Mouse (Mus musculus) urinary bladder, adult 2 months (tissue): ENCODE results near the gene Nudt13. TPM values are rescaled to one million over a fixed set of nuclear protein-coding genes. Genes with fewer than 3 reads are reported as not detected.
"Not testable (repeated sequence)": the region's sequence is repeated elsewhere in the genome, so short reads cannot be mapped to it uniquely, and the experiment has no call there.

Source experiments
- DNase-seq: peaks from one replicate; pipeline ENCODE4 v3.0.0; 2022; ENCODE audit warnings: low spot score
- polyA plus RNA-seq: library from polyadenylated mRNA; depleted of rRNA; stranded (reverse); fragments of >200 nt; gene quantifications from 2 replicates; pipeline ENCODE4 v1.2.3, GENCODE M21; 2012; rRNA removed

Gene Nudt13
- 39.0 and 48.2 TPM in 2 replicates for polyA plus RNA-seq

DNA sequence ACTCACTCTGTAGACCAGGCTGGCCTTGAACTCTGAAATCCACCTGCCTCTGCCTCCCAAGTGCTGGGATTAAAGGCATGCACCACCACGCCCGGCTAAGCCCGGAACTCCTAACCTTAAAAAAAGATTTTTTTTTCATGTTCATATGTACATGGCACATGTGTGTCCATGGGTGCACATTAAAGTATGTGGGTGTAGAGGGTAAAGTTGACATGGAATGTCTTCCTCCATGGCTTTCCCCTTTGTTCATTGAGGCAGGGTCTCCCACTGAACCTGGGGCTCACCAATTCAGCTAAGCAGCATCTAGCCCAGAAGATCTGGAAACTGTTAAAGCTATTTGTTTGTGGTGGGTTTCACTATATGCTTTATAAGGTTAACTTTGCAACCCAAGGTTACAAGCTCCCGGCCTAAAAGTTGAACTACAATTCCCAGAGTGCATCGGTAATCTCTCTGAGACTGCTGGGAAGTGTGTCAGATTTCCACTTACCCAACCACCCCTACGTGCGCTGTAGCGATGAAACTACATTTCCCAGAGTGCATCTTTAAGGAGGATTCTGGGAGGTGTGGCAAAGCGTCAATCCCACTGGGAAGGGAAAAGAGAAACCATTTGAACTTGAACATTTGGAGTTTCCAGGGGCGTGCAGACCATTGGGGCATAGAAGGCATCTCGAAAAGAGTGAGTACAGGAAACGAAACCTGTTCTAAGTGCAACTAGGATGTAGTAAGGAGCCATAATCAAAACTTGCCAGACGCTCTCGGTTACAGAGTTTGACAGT lies at the start of gene Nudt13:
TSS of gene Nudt13 (plus strand) at position 581 of the 776 bp plus-strand sequence.
- peak; percentile 28 for DNase-seq

DNA sequence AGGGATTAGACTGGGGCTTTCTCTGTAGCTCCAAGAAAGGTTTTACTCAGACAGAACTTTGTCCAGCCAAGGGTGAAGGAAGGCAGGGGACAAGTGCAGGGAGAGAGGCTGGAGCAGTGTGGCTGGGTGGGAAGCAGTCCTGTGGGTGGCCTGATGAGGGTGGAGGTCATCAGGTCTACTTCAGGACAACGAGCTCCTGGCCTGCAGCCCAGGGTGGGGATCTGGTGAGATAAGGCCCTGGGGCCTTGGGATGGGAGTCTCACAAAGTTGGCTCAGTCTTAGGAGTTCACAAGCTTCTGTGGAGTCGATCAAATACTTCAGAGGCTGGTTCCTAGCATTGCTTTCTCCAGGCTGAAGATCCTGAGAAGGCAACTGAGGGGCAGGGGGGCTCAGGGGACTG lies 49.2 kb upstream of the Nudt13 start:
- no peak for DNase-seq

DNA sequence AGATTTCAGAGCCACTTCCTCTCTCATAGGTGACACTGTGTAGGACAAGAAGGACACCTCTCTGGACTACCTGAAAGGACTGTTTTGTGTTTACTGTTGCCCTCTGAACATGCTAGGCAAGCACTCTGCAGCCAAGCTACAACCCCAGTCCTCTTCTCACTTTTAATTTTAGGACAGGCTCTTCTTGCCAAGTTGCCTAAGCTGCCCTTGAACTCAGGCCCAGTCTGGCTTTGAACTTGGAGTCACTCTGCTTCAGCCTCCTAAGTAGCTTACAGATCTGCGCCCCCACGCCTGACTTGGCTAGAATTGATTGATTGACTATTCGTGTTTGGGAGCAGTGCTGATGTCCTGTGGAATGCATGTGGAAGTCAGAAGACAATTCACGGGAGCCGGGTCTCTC lies 48.6 kb upstream of the Nudt13 start:
- no peak for DNase-seq

DNA sequence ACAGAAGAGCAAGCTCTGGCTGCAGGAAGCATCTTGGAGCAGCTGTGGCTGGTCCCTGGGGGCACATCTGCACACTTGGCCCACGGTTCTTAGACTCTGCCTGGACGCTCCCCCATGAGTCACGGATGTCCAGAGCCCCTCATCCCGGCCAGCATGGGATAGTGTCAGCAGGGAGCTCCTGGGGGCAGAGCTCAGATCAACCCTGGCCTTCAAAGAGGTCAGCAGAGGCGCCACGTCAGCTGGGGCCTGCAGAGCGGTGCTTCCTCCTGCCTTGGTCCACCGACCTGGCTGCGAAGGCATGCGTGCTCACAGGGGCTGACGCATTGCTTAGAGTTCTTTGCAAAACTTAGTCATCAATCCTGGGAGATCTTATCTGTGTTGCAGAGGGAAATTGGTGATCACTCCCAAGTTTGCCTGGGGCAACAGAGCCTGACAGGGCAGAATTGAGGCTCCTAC lies 47.7 kb upstream of the Nudt13 start:
- peak; percentile 45 for DNase-seq

DNA sequence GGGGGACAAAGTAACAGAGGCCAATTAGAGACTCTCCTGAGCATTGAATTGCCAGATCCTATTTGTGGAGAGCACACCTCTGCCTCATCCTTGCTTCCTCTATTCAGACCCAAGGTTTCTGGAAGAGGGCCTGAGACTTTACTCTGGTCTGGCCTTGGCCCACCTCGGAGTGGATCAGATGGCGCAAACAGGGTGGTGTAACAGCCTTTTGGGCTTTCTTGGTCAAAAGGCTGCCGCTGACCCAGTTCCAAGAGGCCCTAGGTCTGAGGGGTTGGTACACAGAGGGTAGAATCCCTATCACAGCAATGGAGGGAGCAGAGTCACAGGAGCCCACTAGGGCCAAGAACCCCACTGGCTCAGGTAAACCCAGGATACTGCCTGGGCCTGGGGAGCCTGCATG lies 46.5 kb upstream of the Nudt13 start:
- DNase-seq = no peak

DNA sequence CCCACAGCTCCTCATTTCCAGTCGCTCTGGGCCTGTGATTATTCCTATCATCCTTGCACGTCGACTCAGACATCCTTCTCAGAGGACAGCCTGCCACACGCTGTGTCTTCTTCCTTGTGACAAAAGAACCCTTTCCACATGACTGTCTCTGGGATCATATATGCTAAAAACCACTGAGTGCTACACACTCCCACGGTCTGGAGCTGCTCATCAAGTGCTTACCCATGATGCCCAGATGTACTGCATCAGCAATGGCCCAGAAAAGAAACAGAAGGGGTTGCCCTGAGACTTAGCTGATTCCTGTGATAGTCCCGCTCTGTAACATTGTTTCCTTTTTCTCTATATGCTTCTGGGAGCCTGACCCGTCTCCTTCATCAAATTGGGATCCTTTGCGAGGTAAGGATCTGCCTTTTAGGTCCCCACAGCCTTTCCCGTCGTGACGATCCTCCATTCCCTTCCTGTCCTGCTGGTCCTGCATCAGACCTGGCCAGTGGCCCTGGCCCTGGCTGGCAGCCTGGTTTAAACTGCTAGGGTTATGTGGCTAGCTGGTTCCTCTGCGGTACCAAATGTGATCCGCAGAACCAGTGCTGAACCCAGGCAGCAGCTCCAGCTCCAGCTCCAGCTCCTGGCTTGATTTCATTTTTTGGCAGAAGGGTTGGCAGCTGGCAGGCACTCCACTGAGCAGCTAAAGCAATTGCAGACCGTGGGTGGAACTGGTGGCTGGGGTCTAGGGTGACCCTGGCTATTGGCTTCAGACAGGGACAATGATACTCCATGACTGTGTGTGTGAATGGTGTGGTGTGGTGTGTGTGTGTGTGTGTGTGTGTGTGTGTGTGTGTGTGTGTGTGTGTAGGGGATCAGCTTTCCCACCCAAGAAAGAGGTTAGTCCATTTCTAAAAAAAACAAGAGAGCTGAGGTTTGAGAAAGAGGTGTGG lies 44.0 kb upstream of the Nudt13 start:
- DNase-seq = no peak

DNA sequence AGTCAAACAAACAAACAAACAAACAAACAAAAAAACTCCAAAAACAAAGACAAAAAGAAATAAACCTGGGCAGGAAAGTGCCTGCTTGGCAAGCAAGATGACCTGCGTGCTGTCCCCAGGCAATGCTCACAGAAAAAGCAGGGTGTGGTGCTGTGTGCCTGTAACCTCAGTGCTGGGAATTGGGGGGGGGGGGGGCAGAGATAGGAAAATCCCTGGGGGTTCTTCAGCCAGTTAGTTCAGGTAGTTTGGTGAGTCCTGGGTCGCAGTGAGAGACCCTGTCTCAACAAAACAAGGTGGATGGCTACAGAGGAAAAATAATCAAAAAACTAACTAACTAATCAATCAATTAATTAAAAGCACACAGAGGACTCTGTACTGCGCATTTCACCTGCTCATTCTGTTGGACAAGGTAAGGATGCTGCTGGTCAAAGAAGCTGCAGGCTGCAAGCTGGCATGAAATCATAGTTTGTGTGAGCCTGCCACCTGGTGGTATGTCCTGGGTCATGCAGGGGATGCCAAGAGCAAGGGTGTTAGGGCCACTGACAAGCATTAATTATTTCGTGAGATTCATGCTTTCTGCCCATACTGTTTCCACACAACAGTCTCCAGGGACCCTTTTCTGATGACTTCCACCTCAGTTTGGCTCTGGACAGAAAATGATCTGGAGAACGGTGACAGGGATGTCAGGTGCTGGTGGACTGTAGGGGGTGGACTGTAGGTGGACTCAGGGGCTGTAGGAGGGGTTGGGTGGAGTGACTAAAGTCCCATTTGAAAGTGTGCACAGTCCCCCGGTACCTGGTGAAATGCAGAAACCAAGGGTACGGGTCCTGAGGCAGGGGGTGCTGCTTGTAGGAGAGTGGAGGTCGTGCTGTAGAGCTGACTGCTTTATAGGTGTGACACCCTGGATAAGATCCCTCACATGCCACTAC lies 36.0 kb upstream of the Nudt13 start:
- DNase-seq = peak; percentile 71

DNA sequence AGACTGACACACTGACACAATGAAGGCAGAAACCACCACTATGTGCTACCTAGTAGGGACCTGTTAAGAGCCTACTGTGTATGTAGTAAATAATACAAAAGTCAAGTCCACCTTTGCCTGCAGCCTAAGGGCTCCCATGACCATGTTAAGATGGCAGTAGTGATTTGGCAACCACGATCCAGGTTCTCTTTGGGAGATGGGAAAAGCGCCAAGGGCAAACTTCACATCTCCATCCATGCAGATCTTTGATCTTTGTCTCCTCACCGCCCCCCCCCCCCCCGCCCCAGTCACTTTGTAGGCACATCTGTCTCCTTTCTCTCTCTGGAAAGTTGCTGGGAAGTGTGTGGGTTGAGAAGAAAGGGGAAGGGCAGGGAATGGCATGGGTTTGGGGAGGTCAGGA lies 32.2 kb upstream of the Nudt13 start:
- DNase-seq = no peak

DNA sequence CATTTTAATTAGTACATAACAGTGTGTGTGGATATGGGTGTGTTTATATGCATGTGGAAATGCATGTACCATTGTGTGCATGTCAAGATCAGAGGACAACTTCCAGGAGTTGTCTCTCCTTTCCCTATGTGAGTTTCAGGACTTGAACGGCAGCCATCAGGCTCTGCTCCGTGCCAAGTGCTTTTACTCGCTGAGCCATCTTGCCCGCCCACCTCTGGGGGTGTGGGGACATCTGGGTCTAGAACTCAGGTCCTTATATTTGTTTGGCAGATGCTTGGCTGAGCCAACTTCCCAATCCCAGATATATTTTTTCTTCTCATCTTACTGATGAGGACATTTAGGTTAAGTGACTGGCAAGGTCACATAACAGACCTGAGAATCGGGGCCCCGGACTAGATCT lies 26.1 kb upstream of the Nudt13 start:
- no peak for DNase-seq

DNA sequence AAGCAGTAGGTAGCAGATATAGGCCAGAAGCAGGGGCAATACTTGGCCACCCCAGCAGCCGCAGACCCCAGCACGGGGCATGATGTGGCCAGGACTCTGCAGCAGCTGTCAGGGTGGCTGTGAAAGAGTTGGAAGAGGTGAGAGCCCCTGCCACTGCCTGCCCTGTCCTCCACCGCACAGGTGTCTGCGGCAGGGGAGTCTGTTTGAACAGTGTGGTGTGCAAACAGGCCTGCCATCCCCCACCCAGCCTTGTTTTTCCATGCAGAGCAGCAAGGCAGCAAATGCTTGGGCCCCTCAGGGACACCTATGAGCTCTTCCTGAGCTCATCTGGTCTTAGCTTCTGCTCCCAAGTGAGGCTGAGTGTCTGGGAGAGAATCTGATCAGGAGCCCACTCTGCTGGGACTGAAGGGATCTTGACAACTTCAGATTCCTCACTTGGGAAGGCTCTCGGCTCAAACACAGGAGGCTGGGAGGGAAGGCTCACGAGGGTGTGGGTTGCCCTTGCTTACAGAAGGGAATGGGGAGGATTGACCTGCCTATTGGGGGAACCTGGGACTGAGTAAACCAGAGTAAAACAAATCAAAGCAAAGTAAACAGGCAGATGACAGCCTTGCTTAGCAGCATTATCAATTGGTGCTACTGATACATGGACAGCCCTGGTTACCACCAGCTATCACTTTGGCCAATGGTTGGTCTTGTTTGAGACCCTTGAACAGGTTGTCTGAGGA lies 25.3 kb upstream of the Nudt13 start, which contains the start of gene Kcnk16:
TSS of gene Kcnk16 (minus strand) at position 118 of the 728 bp plus-strand sequence.
- no peak for DNase-seq

DNA sequence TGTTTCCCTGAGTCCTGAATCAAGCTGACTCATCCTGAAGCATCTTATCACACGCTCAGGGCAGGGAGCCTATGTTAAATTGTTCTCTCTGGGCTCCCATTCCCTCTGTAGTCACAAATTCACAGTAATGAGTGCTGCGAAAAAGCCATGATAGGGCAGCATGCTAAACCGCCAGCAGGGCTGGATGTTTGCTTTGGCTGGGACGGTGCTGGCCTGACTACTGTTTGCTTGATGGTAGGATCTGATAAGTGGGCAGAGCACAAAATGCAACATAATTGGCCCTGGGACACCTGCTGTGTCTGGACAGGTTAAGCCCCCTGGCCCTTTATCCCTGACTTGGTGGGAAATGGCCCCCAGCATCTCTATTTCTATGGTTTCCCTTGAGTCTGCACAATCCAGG lies 3.1 kb upstream of the Nudt13 start:
- DNase-seq = no peak

DNA sequence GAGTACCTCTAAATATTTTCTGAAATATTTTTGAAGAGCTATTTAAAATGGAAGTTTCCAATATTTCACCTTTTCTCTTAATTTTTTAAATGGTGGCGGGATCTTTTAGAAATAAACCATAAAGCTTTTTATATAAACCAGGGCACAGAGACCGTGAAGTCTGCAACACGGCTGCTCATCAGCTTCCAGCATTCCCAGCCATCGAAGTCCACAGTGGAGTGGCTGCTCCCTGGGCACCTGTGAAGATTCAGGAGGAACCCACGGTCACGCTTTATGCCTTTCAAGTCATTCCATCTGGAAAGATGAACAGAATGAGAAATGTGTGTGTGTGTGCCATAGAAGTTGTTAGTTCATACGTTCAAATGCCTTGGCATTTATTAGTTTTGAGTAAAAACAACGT lies 450 bp downstream of the Nudt13 start:
- DNase-seq = no peak

DNA sequence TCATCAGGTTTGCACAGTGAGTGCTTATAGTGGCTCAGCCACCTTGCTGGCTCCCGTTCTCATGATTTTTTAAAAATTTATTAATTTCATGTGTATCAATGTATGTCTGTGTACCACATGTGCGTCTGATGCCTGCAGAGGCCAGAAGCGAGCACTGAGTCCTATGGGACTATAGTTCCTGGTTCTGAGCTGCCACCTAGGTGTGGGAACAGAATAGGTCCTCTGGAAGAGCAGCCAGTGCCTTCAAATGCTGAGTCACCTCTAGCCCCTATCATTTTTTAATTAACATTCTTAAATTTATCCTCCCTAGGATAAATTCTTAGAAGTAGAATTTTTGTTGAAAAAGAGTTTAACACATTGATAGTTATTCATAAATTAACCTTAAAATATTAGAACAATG lies 3.1 kb downstream of the Nudt13 start:
- DNase-seq = no peak

DNA sequence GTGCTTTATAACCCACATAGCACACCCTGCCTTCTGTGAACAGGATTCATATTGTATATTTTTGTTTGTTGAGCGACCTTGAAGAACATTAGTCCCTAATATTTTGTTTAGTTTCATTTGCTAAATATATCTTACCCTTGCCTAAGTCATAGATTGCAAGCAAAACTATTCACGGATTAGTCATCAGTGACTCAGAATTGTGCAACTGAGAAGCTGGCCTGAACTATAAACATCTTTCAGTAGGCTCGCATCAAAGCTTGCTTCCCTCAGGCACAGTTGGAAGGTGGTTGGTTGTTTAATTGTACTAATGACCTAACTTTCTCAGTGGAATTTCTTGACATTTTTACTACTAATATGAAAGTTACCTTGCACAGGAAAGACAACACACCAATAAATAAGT lies 3.6 kb downstream of the Nudt13 start:
- DNase-seq = no peak

DNA sequence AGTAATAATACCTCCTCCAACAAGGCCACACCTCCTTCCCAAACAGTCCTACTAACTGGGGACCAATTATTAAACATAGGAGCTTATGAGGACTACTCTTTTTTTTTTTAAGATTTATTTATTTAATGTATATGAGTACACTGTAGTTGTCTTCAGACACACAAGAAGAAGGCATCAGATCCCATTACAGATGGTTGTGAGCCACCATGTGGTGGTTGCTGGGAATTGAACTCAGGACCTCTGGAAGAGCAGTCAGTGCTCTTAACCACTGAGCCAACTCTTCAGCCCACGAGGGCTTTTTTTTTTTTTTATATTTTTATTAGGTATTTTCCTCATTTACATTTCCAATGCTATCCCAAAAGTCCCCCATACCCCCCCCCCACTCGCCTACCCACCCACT lies 10.6 kb downstream of the Nudt13 start:
- DNase-seq = not testable (repeated sequence)

DNA sequence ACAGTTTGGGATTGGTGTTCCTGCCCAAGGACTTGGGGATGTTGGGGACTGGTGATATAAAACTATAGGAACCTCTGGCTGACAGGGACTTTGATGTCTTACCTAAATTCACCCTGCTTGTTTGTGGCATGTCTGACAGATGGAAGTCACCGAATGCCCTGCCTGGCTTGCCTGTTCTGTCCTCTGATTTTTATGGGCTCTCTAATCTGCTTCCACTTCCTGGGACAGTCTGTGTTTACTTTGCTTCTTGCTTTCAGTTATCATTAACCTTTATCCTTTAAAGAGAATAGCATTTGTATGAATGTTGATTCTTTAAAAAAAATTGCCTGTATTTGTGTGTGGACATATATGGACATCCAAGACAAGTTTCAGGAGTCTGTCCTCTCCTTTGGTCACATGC lies 20.6 kb downstream of the Nudt13 start:
- no peak for DNase-seq

DNA sequence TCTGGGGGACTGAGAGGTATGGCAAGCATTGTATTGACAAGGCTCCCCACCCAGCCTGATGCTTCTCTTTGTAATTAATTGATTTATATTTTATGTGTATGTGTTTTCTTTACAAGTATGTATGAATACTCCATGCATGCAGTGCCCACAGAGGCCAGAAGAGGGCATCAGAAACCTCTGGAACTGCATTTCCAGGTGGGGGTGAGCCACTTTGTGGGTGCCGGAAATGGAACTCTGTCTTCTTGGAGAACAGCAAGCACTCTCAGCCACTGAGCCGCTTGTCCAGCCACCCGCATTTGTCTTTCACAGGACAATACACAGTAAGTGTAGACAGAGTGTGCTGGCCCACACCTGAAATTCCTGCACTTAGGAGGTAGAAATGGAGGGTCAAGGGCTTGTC lies 24.9 kb downstream of the Nudt13 start:
- DNase-seq = peak; percentile 27

DNA sequence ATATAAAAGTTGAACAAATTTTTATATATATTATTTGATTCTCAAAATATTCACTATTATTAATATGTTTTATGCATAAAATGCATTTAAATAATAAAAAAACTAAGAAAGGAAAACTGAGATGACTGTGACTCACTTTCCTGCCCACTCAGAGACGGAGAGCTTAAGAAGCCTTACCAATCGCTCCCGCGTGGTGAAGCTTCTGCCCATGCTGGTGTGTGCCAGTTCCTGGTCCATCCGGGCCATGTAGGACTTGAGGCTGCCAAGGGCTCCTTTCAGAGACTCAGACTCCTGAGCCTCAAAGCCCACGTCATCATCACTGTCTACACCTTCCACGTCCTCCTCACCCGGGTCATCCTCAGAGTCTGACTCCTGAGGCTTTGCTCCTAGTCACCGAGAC lies 29.7 kb downstream of the Nudt13 start:
- no peak for DNase-seq

DNA sequence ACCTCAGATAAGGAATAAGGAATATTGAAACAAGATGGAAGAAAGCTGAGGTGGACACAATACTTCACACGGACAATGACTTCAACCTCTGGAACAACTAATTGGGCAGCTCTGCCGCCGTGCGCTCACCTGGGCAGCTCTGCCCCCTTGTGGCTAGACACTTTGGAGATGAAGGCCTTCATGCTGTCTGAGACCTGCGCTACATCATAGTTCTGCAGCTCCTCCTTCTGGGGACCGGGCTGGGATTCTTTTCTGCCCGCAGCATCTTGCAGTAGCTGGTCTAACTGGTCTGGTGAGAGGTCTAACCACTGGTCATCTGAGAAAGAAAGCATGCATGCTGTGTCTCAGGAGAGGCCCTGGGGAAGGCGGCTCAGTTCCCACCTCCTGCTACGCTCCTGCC lies 34.0 kb downstream of the Nudt13 start:
- peak; percentile 51 for DNase-seq

DNA sequence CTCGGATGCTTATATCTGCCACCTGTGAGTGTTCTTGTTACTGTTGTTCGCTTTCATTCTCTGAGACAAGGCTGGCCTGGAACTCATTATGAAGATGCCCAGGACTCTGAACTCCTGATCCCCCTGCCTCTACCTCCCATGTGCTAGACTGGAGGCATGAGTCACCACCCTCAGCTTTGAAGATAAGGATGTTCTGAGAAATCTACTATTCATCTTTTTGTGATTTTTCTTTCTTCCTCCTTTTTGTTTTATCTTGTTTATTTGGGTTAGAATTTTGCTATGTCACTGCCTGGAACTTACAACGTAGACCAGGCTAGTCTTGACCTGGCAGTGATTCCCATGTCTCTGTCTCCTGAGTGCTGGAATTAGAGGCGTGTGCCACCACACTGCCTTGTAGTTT lies 36.8 kb downstream of the Nudt13 start:
- no peak for DNase-seq

DNA sequence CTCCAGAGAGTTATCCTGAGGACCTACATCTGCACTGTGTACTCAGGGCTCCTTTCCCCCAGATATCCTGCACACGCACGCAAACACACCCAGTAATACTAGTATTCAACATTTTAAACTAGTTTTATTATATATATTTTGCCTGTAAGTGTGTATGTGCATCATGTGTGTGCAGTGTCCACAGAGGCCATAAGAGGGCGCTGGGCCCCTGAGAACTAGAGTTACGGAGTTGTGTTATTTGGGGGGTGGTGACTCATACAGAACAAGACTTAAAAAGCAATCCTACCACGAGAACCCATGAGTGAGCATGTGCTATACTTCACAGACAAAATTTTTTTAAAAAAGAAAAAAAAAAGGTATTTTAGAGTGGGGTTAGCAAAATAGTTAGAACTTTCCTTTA lies 44.9 kb downstream of the Nudt13 start:
- no peak for DNase-seq
